Mouse (Mus musculus): ENCODE results near the gene Tekt2. TPM values are rescaled to one million over a fixed set of nuclear protein-coding genes. Genes with fewer than 3 reads are reported as not detected.

Gene Tekt2
- 12.9 and 18.6 TPM in 2 replicates for polyA plus RNA-seq (2012; rRNA removed)

DNA sequence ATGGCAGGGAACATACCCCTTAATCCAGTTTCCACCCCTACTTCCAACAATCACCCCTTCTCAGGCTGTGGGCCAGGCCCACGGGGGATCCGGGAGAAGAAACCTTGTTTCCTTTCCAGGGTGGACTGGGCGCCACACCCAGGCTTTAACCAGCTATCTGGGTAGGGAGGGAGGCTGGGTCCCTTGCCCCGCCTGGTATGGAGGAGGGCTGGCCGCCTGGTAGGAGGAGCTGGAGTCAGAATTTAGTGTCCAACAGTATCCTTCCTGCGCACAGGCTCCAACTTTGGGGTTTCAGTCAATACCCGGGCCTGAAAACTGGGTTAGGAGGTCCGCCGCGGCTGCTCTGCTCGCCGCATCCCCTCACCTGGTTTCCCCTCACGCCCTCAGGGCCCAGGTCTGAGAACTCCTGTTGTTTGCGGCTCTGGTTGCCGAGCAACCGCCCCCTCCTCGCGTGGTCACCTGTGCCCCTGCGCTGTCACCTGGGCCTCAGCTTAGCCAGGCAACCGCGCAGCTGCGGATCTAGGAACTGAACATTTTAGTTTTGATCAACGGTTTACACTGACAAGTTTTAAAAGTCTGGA, at the start of gene Tekt2:
Gene Tekt2 (minus strand): TSS at position 408 of the 581 bp plus-strand sequence.
- TF ChIP-seq CTCF (IDR thresholded peaks at IDR 0.05; ENCODE audit: insufficient read depth, low read length) (no peak), POLR2A (IDR thresholded peaks at IDR 0.05; ENCODE audit: borderline replicate concordance, extremely low read depth, low read depth, low read length) (no peak)
- Histone ChIP-seq H3K4me3 (replicated peaks; ENCODE audit: extremely low read depth, low read depth, low read length) (peak within 1 kb of the TSS; percentile 10), H3K4me1 (ENCODE audit: control insufficient read depth, insufficient read depth, low read length) (peaks cover 4% of the 10 kb centered on the region; the same call in 1 of the 2 replicates)
- WGBS = 20% methylated on average over 23 of the region's 23 CpGs
- no peak for DNase-seq

GRCm38 (mm10) chr4:126371497-126371896, 46.0 kb upstream of the Tekt2 start:
- WGBS = 48% methylated on average over 9 of the region's 9 CpGs
- Histone ChIP-seq H3K4me1 (ENCODE audit: control insufficient read depth, insufficient read depth, low read length) (peaks cover 2% of the 10 kb centered on the region), H3K4me3 (replicated peaks; ENCODE audit: extremely low read depth, low read depth, low read length) (no peak overlapping the region)
- DNase-seq = peak; percentile 12
- TF ChIP-seq CTCF (IDR thresholded peaks at IDR 0.05; ENCODE audit: insufficient read depth, low read length) = no peak
- TF ChIP-seq POLR2A (IDR thresholded peaks at IDR 0.05; ENCODE audit: borderline replicate concordance, extremely low read depth, low read depth, low read length) = no peak

DNA sequence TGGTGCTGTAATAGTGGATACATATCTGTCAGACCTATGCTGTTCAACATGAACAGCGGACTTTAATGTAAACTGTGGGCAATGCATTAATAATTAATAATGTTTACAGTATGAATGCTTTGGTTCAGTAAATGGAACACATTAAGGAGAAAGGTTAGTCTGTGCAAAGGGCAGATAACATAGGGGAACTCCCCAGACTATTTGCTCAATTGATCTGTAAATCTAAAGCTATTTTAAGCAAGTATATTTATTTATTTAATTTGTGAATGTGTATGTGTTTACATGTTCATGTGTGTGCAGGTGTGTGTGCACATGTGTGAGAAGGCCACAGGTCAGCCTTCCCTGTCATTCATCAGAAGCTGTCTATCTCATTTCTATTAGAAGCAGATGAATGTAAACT, 34.6 kb upstream of the Tekt2 start:
- TF ChIP-seq POLR2A (IDR thresholded peaks at IDR 0.05; ENCODE audit: borderline replicate concordance, extremely low read depth, low read depth, low read length) (no peak), CTCF (IDR thresholded peaks at IDR 0.05; ENCODE audit: insufficient read depth, low read length) (no peak)
- Histone ChIP-seq H3K4me3 (replicated peaks; ENCODE audit: extremely low read depth, low read depth, low read length) (no peak overlapping the region), H3K4me1 (ENCODE audit: control insufficient read depth, insufficient read depth, low read length) (no peaks in the 10 kb centered on the region)
- DNase-seq = no peak
- WGBS = 95% methylated on average over 1 of the region's 1 CpGs

DNA sequence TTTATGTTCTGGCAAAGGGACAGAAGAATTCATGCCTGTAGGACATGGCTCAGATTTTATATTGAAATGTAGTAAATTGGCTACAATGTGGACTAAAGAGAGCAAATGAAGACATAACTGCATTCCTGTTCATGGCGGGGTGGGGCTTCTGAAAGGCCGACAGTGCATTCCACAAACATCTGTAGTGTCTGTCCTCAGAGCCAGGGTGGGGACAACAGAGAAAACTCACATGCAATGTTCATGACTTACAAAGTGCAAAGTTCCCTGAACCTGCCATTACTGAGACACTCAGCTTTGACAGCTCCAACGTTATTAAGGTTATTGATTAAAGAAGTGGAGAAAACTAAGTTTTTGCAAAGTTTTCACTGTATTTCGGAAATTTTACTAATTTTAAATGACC, 18.0 kb upstream of the Tekt2 start:
- DNase-seq = no peak
- Histone ChIP-seq H3K4me1 (ENCODE audit: control insufficient read depth, insufficient read depth, low read length) (no peaks in the 10 kb centered on the region; the same call in 1 of the 2 replicates), H3K4me3 (replicated peaks; ENCODE audit: extremely low read depth, low read depth, low read length) (no peak overlapping the region)
- WGBS = 51% methylated on average over 4 of the region's 4 CpGs
- no peak for TF ChIP-seq POLR2A (IDR thresholded peaks at IDR 0.05; ENCODE audit: borderline replicate concordance, extremely low read depth, low read depth, low read length)
- no peak for TF ChIP-seq CTCF (IDR thresholded peaks at IDR 0.05; ENCODE audit: insufficient read depth, low read length)

- no peak for DNase-seq
- no peak overlapping the region for H3K4me3 ChIP-seq (replicated peaks; ENCODE audit: extremely low read depth, low read depth, low read length)
- 37% methylated on average over 4 of the region's 4 CpGs for WGBS
- H3K4me1 ChIP-seq (ENCODE audit: control insufficient read depth, insufficient read depth, low read length) = peaks cover 2% of the 10 kb centered on the region; the same call in 1 of the 2 replicates
- TF ChIP-seq POLR2A (IDR thresholded peaks at IDR 0.05; ENCODE audit: borderline replicate concordance, extremely low read depth, low read depth, low read length) (no peak), CTCF (IDR thresholded peaks at IDR 0.05; ENCODE audit: insufficient read depth, low read length) (no peak)
Observed at GRCm38 (mm10) chr4:126339461-126339860, 14.0 kb upstream of the Tekt2 start.

DNA sequence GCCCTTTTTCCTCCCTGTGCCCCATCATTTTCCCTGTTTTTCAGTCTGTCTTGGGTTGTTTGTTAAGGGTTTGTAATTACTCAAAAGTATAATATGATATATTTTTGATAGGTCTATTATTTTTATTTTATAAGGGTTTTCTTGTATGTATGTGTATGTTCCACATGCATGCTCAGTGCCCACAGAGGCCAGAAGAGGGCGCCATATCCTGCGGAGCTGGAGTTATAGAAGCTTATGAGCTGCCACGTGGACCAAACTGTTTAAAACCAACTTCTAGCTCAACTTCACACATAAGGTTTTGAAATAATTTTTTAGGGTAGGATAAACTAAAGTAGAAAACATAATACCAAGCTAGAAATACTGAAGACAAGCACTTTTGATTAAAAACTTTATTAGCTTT, 6.9 kb upstream of the Tekt2 start:
- DNase-seq = no peak
- peaks cover 2% of the 10 kb centered on the region; the same call in 1 of the 2 replicates for H3K4me1 ChIP-seq (ENCODE audit: control insufficient read depth, insufficient read depth, low read length)
- no peak overlapping the region for H3K4me3 ChIP-seq (replicated peaks; ENCODE audit: extremely low read depth, low read depth, low read length)
- no peak for TF ChIP-seq POLR2A (IDR thresholded peaks at IDR 0.05; ENCODE audit: borderline replicate concordance, extremely low read depth, low read depth, low read length)
- peak; percentile 36; the same call in 1 of the 2 replicates for TF ChIP-seq CTCF (IDR thresholded peaks at IDR 0.05; ENCODE audit: insufficient read depth, low read length)
- WGBS = 65% methylated on average over 3 of the region's 3 CpGs

- 46% methylated on average over 1 of the region's 1 CpGs for WGBS
- Histone ChIP-seq H3K4me1 (ENCODE audit: control insufficient read depth, insufficient read depth, low read length) (peaks cover 2% of the 10 kb centered on the region; the same call in 1 of the 2 replicates), H3K4me3 (replicated peaks; ENCODE audit: extremely low read depth, low read depth, low read length) (no peak overlapping the region)
- TF ChIP-seq CTCF (IDR thresholded peaks at IDR 0.05; ENCODE audit: insufficient read depth, low read length) = no peak
- no peak for TF ChIP-seq POLR2A (IDR thresholded peaks at IDR 0.05; ENCODE audit: borderline replicate concordance, extremely low read depth, low read depth, low read length)
- no peak for DNase-seq
Observed at GRCm38 (mm10) chr4:126331751-126332150, 6.3 kb upstream of the Tekt2 start.

DNA sequence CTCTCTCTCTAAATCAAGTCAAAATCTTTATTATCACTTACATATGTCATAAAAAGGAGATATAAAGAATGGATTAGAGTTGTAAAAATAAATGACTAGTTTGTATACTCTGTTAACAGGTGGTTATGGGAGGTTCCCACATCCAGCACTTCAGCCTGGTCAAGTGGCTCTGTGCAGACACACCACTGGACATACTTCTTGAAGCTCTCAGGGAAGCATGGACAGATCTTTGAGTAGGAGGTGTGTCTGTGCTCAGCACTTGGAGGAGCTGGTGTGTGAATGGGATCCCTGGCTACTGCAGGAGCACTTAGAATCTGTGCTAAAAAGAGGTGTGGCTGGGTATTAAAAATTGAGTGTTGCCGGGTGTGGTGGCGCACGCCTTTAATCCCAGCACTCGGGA, 4.8 kb upstream of the Tekt2 start:
- DNase-seq = no peak
- Histone ChIP-seq H3K4me1 (ENCODE audit: control insufficient read depth, insufficient read depth, low read length) (no peaks in the 10 kb centered on the region), H3K4me3 (replicated peaks; ENCODE audit: extremely low read depth, low read depth, low read length) (no peak overlapping the region)
- 80% methylated on average over 4 of the region's 4 CpGs for WGBS
- no peak for TF ChIP-seq POLR2A (IDR thresholded peaks at IDR 0.05; ENCODE audit: borderline replicate concordance, extremely low read depth, low read depth, low read length)

DNA sequence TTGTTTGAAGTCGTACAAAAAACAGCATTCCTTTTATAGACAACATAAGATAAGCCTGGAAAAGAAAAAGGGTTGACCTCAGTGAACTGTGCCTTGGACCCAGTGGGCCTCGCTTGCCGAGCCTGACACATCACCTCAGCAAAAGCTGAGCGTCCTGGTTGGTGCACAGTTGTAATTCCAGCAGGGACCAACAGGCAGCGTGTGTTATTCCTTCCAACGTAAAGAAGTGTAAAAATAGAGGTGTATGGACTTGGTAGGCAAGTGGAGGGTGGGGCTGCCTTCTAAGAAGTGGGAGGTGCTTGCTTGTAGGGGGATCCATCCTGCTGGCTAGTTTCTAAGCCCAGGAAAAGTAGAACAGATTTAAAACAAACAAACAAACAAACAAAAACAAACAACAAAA, 548 bp upstream of the Tekt2 start:
- 39% methylated on average over 6 of the region's 6 CpGs for WGBS
- no peak for DNase-seq
- Histone ChIP-seq H3K4me3 (replicated peaks; ENCODE audit: extremely low read depth, low read depth, low read length) (no peak overlapping the region), H3K4me1 (ENCODE audit: control insufficient read depth, insufficient read depth, low read length) (0 out of 2 replicates have a peak, but pooled peaks cover under 1% of the 10 kb centered on the region)
- TF ChIP-seq POLR2A (IDR thresholded peaks at IDR 0.05; ENCODE audit: borderline replicate concordance, extremely low read depth, low read depth, low read length) (no peak), CTCF (IDR thresholded peaks at IDR 0.05; ENCODE audit: insufficient read depth, low read length) (no peak)

DNA sequence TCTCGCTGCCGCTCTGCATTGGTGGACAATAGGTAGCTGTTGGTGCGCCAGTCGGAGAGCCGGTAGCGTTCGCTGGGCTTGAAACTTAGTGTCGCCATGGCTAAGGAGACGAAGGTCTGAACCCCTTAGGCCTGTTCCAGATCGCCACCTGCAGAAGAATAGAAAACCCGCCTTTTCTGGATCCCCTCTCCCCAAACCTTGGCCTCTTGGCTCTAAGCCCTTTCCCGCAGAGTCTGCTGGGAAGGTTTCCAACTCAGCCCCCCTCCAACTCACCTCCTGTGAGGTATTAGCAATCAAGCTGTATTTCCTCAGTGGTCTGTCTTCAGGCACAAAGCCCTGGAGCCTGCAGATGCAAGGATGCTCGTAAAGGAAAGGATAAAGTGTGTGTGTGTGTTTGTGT, 627 bp downstream of the Tekt2 start:
- H3K4me1 ChIP-seq (ENCODE audit: control insufficient read depth, insufficient read depth, low read length) = peaks cover 4% of the 10 kb centered on the region; the same call in 1 of the 2 replicates
- 54% methylated on average over 13 of the region's 13 CpGs for WGBS
- H3K4me3 ChIP-seq (replicated peaks; ENCODE audit: extremely low read depth, low read depth, low read length) = no peak overlapping the region
- no peak for TF ChIP-seq POLR2A (IDR thresholded peaks at IDR 0.05; ENCODE audit: borderline replicate concordance, extremely low read depth, low read depth, low read length)
- no peak for TF ChIP-seq CTCF (IDR thresholded peaks at IDR 0.05; ENCODE audit: insufficient read depth, low read length)
- DNase-seq = no peak
